Mouse (Mus musculus) midbrain, postnatal 0 days (tissue): ENCODE data around the gene Lrp2. TPM values are rescaled to one million over a fixed set of nuclear protein-coding genes. Genes with fewer than 3 reads are reported as not detected.

Experiments used
- ATAC-seq: fragments of 200-750 bp; cut with Nextera tagmentation; 2 replicates; pipeline ENCODE4 v1.8.0; 2017; ENCODE audit warnings: moderate number of reproducible peaks, mild to moderate bottlenecking, moderate TSS enrichment, moderate library complexity; ENCODE audit not compliant: low FRiP score
- DNase-seq: peaks from one replicate; pipeline ENCODE4 v3.0.0-alpha.2; 2015; ENCODE audit warnings: low spot score
- H3K27ac ChIP-seq: fragments of 300-500 bp; sonication (generic); 2 replicates; pipeline ENCODE4 v1.5.1; 2014; ENCODE audit warnings: low read depth, mild to moderate bottlenecking, low read length, mixed read lengths
- H3K27me3 ChIP-seq: fragments of 300-500 bp; sonication (generic); 2 replicates; pipeline ENCODE4 v1.6.1; 2014; ENCODE audit warnings: low read length, control low read depth, mixed read lengths; ENCODE audit not compliant: insufficient read depth
- H3K36me3 ChIP-seq: fragments of 300-500 bp; sonication (generic); 2 replicates; pipeline ENCODE4 v1.6.1; 2014; ENCODE audit warnings: low read length, control low read depth, mixed read lengths; ENCODE audit not compliant: insufficient read depth
- H3K4me1 ChIP-seq: fragments of 300-500 bp; sonication (generic); 2 replicates; pipeline ENCODE4 v1.6.1; 2014; ENCODE audit warnings: mild to moderate bottlenecking, control low read depth, antibody characterized with exemption, low read length, mixed read lengths; ENCODE audit not compliant: insufficient read depth
- H3K4me2 ChIP-seq: fragments of 300-500 bp; sonication (generic); 2 replicates; pipeline ENCODE4 v1.6.1; 2014; ENCODE audit warnings: low read depth, mild to moderate bottlenecking, low read length, mixed read lengths; ENCODE audit not compliant: poor library complexity, severe bottlenecking
- H3K4me3 ChIP-seq: fragments of 300-500 bp; sonication (generic); 2 replicates; pipeline ENCODE4 v1.5.1; 2014; ENCODE audit warnings: low read depth, mild to moderate bottlenecking, low read length, moderate library complexity
- H3K9ac ChIP-seq: fragments of 300-500 bp; sonication (generic); replicated peaks from 2 replicates; pipeline ENCODE4 v1.6.1; 2014; ENCODE audit warnings: mild to moderate bottlenecking, low read length, moderate library complexity, mixed read lengths; ENCODE audit not compliant: poor library complexity, severe bottlenecking
- H3K9me3 ChIP-seq: fragments of 300-500 bp; sonication (generic); 2 replicates; pipeline ENCODE4 v1.6.1; 2016; ENCODE audit warnings: low read length, control low read depth
- CTCF ChIP-seq: IDR thresholded peaks from 2 replicates; pipeline ENCODE4 v1.5.1; 2016; ENCODE audit warnings: antibody characterized with exemption, mild to moderate bottlenecking
- WGBS: fragments of 180-500 bp; shearing (Covaris S2); extraction: QIAGEN DNeasy Blood & Tissue Kit; methylation state at CpG from one replicate; pipeline ENCODE4 v1.1.7; 2014; 5-methylcytosine and 5-hydroxymethylcytosine counted together
- polyA plus RNA-seq: library from polyadenylated mRNA; unstranded; fragments of >200 nt; fragmentation: Nextera tagmentation; extraction: Ambion mirVana; gene quantifications from 2 replicates; pipeline ENCODE4 v1.2.1, GENCODE M21; 2015
- total RNA-seq: library from RNA; depleted of rRNA; stranded (reverse); fragments of >200 nt; gene quantifications from 2 replicates; pipeline ENCODE4 v1.2.3, GENCODE M21; 2014

Lrp2 gene
- total and polyA plus RNA-seq, 2 experiments from 2014 or later, result 0.22 to 2.3 TPM

DNA sequence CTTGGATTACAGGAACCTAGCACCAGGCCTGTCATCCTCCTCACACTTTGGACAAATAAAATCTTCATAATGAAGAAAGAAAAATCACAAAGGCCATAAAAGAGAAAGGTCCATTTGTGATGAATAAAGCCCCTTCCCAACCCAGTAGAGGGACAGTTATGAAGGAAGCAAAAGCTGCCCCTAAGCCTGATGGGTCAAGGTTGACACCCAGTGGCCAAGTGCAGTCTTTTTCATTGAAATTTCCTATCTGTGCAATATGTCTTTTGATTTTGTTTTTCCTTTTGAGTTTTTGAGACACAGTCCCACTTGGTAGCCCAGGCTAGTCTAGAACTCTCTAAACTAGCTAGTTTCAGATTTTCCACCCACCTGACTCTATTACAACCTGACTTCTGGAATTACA, 33.4 kb upstream of the Lrp2 start:
- H3K4me1 ChIP-seq, result no peaks in the 10 kb centered on the region
- peak; percentile 46 for TF ChIP-seq CTCF
- ATAC-seq (no peak), DNase-seq (no peak)
- no peaks in the 10 kb centered on the region for H3K9me3 ChIP-seq
- no peaks in the 10 kb centered on the region for H3K36me3 ChIP-seq
- no peaks in the 10 kb centered on the region for H3K27me3 ChIP-seq
- no peak overlapping the region for H3K27ac ChIP-seq
- H3K4me3 ChIP-seq, result no peak overlapping the region
- H3K9ac ChIP-seq, result no peak overlapping the region
- H3K4me2 ChIP-seq, result no peak overlapping the region

DNA sequence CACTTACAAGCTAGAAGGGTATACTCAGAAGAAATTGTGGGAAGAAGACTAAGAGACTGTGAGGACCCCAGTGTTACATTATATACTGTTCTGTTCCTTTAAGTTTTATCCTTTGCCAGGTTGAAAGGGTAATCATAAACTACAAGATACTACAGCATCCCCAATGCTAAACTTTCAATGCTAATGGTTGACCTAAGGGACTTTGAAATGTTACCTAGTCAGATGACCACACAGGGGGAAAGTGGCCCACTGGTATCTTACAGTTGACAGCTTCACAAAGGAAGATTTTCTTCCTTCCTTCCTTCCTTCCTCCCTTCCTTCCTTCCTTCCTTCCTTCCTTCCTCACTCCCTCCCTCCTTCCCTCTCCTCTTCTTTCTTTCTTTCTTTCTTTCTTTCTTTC, 32.5 kb upstream of the Lrp2 start:
- Histone ChIP-seq H3K36me3 (no peaks in the 10 kb centered on the region), H3K4me2 (no peak overlapping the region), H3K27ac (no peak overlapping the region), H3K9ac (no peak overlapping the region), H3K4me1 (no peaks in the 10 kb centered on the region), H3K9me3 (no peaks in the 10 kb centered on the region), H3K27me3 (no peaks in the 10 kb centered on the region), H3K4me3 (no peak overlapping the region)
- TF ChIP-seq CTCF, result no peak
- no peak for ATAC-seq
- DNase-seq, result no peak

DNA sequence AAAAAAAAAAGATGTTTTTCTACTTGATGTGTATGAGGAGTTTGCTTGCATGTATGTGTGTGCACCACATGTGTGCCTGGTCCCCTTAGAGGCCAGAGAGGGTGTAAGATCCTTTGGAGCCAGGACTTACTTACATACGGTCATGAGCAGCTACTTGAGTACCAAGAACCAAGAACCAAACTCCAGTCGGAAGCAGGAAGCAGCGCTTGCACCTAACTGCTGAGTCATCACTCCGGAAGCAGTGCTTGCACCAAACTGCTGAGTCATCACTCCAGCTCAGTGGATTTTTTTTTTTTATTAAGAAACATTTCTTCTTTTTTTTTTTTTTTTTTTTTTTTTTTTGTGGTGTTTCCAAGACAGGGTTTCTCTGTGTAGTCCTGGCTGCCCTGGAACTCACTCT, 27.4 kb upstream of the Lrp2 start:
- H3K4me1 ChIP-seq, result 0 out of 2 replicates have a peak, but pooled peaks cover 2% of the 10 kb centered on the region
- ATAC-seq (no peak), DNase-seq (peak; percentile 56)
- no peaks in the 10 kb centered on the region for H3K36me3 ChIP-seq
- no peak overlapping the region for H3K4me2 ChIP-seq
- no peak overlapping the region for H3K9ac ChIP-seq
- no peaks in the 10 kb centered on the region for H3K9me3 ChIP-seq
- no peak for TF ChIP-seq CTCF
- H3K4me3 ChIP-seq, result no peak overlapping the region
- no peaks in the 10 kb centered on the region for H3K27me3 ChIP-seq
- 72% methylated on average over 4 of the region's 4 CpGs for WGBS
- H3K27ac ChIP-seq, result no peak overlapping the region

DNA sequence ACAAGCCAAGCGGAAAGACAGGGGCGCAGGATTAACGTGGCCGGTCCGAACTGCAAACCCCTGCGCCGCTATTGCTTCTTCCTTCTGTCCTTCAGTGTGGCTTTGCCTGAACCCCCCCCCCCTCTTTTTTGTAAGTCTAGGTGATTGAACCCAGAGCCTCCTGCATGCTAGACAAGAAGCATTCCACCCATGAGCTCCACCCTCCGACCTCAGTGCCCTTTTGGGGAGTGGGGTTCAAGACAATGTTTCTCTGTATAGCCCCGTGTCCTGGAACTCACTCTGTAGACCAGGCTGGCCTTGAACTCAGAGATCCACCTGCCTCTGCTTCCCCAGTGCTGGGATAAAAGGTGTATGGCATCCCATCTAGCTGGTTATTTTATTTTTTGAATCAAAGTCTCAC, 26.9 kb upstream of the Lrp2 start:
- H3K4me3 ChIP-seq, result no peak overlapping the region
- H3K9me3 ChIP-seq, result no peaks in the 10 kb centered on the region
- no peak for TF ChIP-seq CTCF
- H3K27me3 ChIP-seq, result no peaks in the 10 kb centered on the region
- no peak overlapping the region for H3K4me2 ChIP-seq
- H3K9ac ChIP-seq, result no peak overlapping the region
- ATAC-seq, result no peak
- no peak overlapping the region for H3K27ac ChIP-seq
- 0 out of 2 replicates have a peak, but pooled peaks cover 2% of the 10 kb centered on the region for H3K4me1 ChIP-seq
- no peaks in the 10 kb centered on the region for H3K36me3 ChIP-seq
- 46% methylated on average over 9 of the region's 9 CpGs for WGBS
- no peak for DNase-seq

DNA sequence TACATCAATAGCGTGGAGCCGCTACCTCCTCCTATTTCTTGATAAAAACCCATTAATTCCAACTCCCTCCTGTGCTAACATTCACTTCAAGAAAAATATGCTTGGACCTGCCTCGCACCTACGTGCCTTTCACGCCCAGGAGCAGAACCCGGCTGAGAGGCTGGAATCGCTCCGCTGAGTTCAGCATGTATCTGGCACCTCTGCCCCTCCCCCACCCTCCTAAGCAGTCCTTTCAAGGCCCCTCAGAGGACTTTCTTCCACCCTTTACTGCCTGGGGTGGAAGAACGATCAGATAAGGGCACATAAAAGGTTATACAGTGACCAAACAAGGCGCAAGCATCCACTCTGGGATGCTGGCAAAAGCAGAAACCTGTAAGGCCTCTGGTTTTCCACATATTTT, 26.4 kb upstream of the Lrp2 start:
- Histone ChIP-seq H3K4me2 (no peak overlapping the region), H3K4me1 (0 out of 2 replicates have a peak, but pooled peaks cover 2% of the 10 kb centered on the region), H3K4me3 (no peak overlapping the region), H3K36me3 (no peaks in the 10 kb centered on the region), H3K27me3 (no peaks in the 10 kb centered on the region), H3K9me3 (no peaks in the 10 kb centered on the region), H3K9ac (no peak overlapping the region), H3K27ac (no peak overlapping the region)
- ATAC-seq (no peak), DNase-seq (no peak)
- 13% methylated on average over 10 of the region's 10 CpGs for WGBS
- TF ChIP-seq CTCF, result no peak

DNA sequence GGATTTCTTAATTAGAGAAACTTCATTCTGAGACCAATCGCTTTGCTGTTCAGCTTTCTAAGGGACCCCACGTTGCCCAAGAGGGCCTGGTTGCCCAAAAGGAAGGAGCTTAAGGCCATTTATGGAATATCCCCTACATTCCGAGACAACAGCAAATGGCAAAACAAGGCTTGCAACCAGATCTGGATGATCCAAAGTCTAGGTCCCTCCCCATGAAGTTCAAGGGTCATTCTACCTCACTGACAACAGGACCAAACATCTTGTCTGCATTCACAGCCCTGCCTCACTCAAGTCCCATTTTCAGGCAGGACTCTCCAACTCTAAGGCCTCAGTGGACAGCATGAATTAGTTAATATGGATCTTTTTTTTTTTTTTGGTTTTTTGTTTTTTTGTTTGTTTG, 20.8 kb upstream of the Lrp2 start:
- ATAC-seq (no peak), DNase-seq (no peak)
- Histone ChIP-seq H3K27ac (no peak overlapping the region), H3K9me3 (no peaks in the 10 kb centered on the region), H3K4me2 (no peak overlapping the region), H3K27me3 (no peaks in the 10 kb centered on the region), H3K9ac (no peak overlapping the region), H3K4me1 (no peaks in the 10 kb centered on the region), H3K36me3 (no peaks in the 10 kb centered on the region), H3K4me3 (no peak overlapping the region)
- no peak for TF ChIP-seq CTCF
- WGBS, result 91% methylated on average over 3 of the region's 3 CpGs
